Mouse (Mus musculus): ENCODE measurements at regions not wholly inside any gene's neighbourhood (a gene's known extent, or its start where the extent isn't known, plus 50 kb on each side); places are given as distances from the start of the nearest gene placed in this dataset.
A peak's percentile ranks its signal among the peaks of the same experiment; 100 is the strongest.

DNA sequence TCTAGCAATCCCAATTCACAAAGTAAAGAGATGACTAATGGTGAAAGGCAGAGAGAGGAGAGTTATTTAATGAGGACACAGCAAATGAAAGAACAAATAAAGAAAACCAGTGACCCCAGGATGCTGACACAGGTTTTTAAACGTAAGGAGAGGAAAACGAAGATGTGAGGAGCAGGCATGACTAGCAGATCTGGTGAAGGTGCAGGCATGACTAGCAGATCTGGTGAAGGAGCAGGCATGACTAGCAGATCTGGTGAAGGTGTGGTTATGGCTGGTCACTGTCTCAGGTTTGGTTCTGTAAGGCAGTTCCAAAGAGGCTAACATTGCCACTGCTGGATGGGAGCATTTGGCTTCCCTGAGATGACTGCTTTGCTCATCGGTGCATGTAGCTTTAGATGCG is 57.0 kb downstream of the Mbl2 start:
- no peak for DNase-seq (ENCODE audit: low spot score in 2 of 2)

- DNase-seq (ENCODE audit: low spot score in 2 of 2), result no peak
Measured at GRCm38 (mm10) chr19:30295263-30295704, 62.5 kb downstream of the Mbl2 start.

- no peak for DNase-seq (ENCODE audit: low spot score in 2 of 2)
Measured at GRCm38 (mm10) chr19:30296024-30296423, 63.3 kb downstream of the Mbl2 start.

DNA sequence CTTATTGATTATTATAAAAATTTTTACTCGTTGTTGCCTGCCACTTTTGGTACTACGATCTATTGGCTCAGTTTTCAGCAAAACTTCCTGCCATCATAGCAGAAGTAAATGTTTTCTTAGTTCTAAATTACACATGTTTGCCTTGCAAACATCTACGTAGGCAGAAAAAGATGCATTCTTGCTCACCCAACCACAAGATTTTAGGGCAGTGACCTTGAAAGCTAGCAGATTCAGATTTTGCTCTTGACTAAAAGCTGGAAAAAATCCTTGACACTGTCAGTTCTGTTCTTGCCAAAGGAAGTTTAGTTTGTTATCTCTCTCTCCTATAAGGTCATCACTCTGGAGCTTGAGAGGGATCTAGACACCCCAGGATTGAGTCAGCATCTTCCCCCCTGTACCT is 66.8 kb downstream of the Mbl2 start:
- DNase-seq (ENCODE audit: low spot score in 2 of 2), result no peak

DNA sequence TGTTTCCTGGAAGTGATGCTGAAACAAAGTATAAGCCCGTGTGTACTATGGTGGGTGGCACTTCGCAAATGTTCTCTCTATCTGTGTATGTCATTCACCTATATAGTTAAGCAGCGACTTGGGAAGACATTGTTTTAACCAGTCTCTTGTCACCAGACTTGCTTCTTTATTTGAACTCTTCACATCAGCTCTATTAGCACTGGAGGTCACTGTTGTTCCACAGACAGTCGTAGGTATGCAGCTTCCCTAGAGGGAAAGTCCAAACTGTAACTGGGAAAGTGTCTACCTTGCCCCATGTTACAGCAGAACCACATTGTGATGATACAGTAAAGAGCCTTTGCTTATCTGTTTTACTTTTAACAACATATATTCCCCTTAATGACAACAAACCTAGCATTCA is 69.5 kb downstream of the Mbl2 start:
- no peak for DNase-seq (ENCODE audit: low spot score in 2 of 2)

GRCm38 (mm10) chr19:30306379-30306778 is 73.6 kb downstream of the Mbl2 start:
- DNase-seq (ENCODE audit: low spot score in 2 of 2), result peak; percentile 18 to 48

DNA sequence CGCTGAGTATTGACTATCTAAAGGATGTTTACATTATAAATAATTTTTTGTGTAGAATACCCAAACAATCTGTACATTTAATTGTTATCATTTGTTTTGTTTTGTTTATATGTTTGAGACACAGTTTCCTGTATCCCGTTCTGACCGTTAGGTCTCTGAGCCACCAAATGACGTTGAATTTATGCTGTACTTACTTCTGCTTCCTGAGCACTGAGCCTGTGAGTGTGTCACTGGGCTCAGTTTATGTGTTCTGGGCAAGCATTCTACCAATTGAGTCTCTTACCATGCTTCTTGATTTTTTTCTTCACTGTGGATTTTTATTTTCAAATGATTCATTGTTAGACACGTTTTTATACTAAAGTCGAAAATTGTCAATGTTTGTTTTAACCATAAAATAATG is 74.2 kb downstream of the Mbl2 start:
- DNase-seq (ENCODE audit: low spot score in 2 of 2), result no peak

DNA sequence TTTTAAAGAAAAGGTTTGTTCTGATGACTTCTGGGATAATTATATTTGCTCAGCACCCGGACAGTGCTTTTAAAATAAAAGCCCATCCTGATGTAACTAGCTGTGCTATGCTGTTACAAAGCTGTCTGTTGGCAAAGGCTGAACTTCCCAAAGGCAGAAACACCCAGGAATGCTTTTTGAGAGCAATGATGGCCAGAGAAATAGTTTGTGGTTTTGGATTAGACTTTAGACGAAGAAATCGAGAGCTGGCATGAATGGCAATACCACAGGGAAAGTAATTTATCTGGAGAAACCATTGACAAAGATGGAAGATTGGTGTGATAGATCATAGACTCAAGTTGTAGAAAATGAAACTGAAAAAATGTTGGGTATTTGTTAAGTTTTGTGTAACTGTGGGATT is 84.6 kb downstream of the Mbl2 start:
- no peak for DNase-seq (ENCODE audit: low spot score in 2 of 2)

DNA sequence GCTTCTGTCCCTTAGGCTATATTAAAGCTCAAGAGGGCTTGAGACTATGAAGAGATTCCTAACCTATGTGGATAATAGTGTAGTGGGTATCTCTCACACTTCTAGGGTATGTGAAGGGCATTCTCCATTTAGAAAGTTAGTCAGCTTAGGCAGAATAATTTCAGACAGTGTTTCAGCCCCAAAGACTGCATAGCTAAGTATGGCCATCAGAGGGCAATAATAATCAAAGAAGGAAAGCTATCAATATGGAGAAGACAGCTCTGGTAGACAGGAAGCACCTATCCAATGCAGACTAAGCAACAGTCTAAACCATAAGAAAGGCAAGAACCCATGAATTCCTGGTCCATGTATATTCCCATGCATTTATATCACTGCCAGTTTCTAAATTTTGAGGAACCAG is 95.0 kb downstream of the Mbl2 start:
- no peak for DNase-seq (ENCODE audit: low spot score in 2 of 2)

DNA sequence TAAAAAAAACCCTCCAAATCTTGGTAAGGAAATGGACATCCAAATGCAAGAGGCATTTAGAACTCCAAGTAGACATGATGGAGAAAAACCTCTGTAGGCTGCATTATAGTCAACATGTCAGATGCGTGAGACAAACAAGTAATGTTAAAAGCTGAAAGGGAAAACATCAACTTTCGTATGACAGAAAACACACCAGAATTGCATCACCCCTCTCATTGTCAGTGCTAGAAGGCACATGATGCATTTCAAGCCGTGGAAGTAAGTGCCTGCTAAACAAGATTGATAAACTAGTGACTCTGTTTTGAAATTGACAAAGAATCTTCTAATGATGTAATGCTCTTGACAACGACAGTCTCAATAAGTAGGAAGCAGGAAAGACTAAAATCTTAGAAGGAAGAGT is 96.1 kb downstream of the Mbl2 start:
- DNase-seq (ENCODE audit: low spot score in 2 of 2), result no peak

- DNase-seq (ENCODE audit: low spot score in 2 of 2), result no peak
Measured at GRCm38 (mm10) chr19:30330792-30331191, 98.0 kb downstream of the Mbl2 start.

DNA sequence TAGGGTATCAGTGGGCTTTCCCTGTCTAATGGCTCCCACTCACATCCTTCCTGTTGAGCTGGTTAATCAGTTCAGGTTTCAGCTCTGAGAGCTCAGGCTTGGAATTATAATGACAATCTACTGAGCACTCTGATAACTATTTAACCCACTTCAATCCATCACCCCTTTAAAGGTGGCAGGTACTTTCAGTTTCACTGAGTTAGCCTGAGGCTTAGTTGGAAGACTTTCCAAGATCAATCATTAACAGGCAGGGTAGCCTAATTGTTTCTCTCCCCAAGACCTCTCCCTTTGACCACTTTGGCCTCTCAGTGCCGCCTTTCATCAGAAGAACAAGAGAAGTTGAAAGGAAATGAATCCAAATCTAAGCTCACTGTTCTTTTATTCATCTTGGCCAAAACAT is 99.1 kb downstream of the Mbl2 start:
- no peak for DNase-seq (ENCODE audit: low spot score in 2 of 2)

DNA sequence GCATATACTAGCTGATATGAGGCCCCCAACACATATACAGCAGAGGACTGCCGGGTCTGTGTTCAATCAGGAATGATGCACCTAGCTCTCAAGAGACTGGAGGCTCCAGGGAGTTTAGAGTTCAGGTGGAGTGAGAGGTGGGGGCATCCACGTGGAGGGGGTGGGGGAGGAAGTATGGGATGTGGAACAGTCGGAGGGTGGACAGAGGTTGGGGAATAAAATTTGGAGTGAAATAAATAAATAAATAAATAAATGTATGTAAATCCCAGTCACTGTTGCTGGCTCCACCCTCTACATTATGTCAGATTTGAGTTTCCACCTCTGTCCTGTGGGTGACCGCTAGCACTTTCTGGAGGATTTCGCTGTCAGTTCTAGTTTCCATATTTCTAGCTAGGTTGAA is 111.7 kb downstream of the Mbl2 start:
- no peak for DNase-seq (ENCODE audit: low spot score in 2 of 2)

DNA sequence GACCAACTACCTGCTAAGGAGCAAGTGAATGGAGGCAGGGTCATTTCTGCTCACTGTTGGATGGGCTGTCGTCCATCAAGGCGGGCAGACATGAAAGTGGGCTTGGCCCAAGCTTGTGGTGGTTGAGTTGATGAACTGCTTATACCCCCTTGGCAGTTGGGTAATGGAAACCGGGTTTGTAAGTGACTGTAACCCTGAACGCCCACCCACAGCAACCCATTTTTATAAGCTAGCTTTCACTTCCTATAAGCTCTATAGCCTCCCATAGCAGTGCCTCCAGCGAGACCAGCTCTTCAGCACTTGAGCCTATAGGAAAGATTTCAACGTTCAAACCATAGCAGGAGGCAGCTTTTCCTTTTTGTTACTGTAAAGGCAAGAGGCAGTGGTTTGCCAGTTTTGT is 116.2 kb downstream of the Mbl2 start:
- no peak for DNase-seq (ENCODE audit: low spot score in 2 of 2)

DNA sequence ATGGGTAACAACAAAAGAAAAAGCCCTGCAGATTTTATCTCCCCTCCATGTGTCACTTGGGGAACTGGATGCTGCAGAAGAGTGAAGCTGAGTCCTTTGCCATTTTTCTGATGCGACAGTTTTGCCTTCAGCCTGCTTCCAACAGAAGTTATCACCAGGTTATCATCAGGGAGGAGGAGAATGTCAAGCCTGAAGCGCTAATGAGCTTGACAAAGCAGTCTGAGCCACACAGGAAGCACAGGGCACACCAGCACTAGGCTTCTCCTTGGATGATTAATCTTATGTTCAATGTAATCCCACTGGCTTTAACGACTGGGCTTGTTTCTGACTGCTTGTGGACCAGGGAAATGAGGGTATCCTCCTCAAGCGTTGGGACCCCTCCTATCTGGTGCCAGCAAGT is 122.2 kb downstream of the Mbl2 start:
- no peak for DNase-seq (ENCODE audit: low spot score in 2 of 2)

GRCm38 (mm10) chr19:30358961-30359360 is 126.2 kb downstream of the Mbl2 start:
- no peak for DNase-seq (ENCODE audit: low spot score in 2 of 2)

DNA sequence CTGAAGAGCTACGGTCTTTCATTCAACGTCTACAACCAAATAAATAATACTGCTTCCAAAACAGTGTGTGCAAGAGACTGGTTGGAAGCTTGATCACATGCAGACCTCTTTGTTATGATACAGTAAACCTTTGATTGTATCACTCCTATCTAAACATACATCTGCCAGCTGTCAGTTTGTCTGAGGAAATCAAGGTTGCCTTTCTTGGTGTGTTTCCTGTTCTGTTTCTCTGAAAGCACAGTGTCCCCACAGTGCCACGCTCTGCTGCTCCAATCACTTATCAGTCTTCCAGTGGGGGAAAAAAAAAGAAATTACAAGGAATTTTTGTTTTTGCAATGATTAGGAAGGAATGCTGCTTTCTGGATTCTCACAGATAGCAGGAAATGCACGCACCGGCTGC is 139.2 kb downstream of the Mbl2 start:
- DNase-seq (ENCODE audit: low spot score in 2 of 2), result no peak

DNA sequence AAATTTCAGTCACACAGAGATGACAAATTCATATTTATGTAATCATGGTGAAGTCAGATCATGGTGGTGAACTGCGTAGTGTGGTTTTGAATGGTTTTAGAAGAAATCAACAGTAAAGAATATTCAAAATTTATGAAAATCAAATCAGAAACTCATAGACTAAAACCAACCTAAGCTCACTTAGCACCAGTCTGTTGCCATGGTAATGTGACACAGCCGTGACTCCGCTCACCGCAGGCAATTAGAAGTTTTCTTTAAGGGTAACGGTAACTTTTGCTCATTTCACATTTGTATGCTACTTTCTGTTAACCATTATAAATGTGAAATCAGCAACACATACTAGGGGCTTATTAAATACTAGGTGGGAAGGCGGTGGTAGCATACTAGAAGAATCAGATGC is 147.0 kb downstream of the Mbl2 start:
- DNase-seq (ENCODE audit: low spot score in 2 of 2), result no peak

GRCm38 (mm10) chr19:30380515-30381206 is 147.9 kb downstream of the Mbl2 start:
- no peak for DNase-seq (ENCODE audit: low spot score in 2 of 2)

- no peak for DNase-seq (ENCODE audit: low spot score in 2 of 2)
Measured at GRCm38 (mm10) chr19:30393791-30394190, 155.7 kb downstream of the Dkk1 start.

GRCm38 (mm10) chr19:30406943-30407342 is 142.5 kb downstream of the Dkk1 start:
- no peak for DNase-seq (ENCODE audit: low spot score in 2 of 2)

- DNase-seq (ENCODE audit: low spot score in 2 of 2), result no peak
Measured at GRCm38 (mm10) chr19:30419556-30420280, 129.7 kb downstream of the Dkk1 start.

- DNase-seq (ENCODE audit: low spot score in 2 of 2), result no peak
Measured at GRCm38 (mm10) chr19:30425627-30426026, 123.8 kb downstream of the Dkk1 start.
